Mouse (Mus musculus) G1E (cell line): ENCODE data around the gene Gm19668. TPM values are rescaled to one million over a fixed set of nuclear protein-coding genes. Genes with fewer than 3 reads are reported as not detected.

Experiments used
- ATAC-seq: 2 replicates; pipeline ENCODE4 v1.8.0; 2016; ENCODE audit warnings: mild to moderate bottlenecking; ENCODE audit not compliant: insufficient number of reproducible peaks, poor library complexity, low FRiP score, severe bottlenecking; ENCODE audit errors: extremely low read depth
- DNase-seq: peaks from one replicate; pipeline ENCODE4 v3.0.0; 2012; ENCODE audit warnings: low spot score
- H3K27me3 ChIP-seq: 2 replicates; pipeline ENCODE4 v1.6.1; 2012; ENCODE audit warnings: mild to moderate bottlenecking, low read length, inconsistent platforms; ENCODE audit not compliant: insufficient read depth
- H3K36me3 ChIP-seq: replicated peaks from 2 replicates; pipeline ENCODE3; 2012; ENCODE audit warnings: mild to moderate bottlenecking, inconsistent platforms
- H3K4me1 ChIP-seq: 2 replicates; pipeline ENCODE4 v1.6.1; 2012; ENCODE audit warnings: low read depth, low read length, inconsistent platforms, mixed read lengths; ENCODE audit not compliant: insufficient read depth
- H3K4me3 ChIP-seq: 2 replicates; pipeline ENCODE4 v1.5.1; 2012; ENCODE audit warnings: low read depth, mild to moderate bottlenecking, inconsistent platforms, low read length, moderate library complexity, mixed read lengths
- H3K9me3 ChIP-seq: replicated peaks from 2 replicates; pipeline ENCODE4 v1.6.1; 2012; ENCODE audit warnings: inconsistent platforms
- CTCF ChIP-seq: IDR thresholded peaks from 2 replicates; pipeline ENCODE4 v1.5.1; 2012; ENCODE audit warnings: low read depth, low read length, inconsistent platforms, mixed read lengths
- GATA1 ChIP-seq: IDR thresholded peaks from 2 replicates; pipeline ENCODE4 v1.6.1; 2012; ENCODE audit warnings: borderline replicate concordance, low read length, inconsistent platforms, mixed read lengths
- GATA2 ChIP-seq: IDR thresholded peaks from 2 replicates; pipeline ENCODE4 v1.6.1; 2012; ENCODE audit warnings: low read depth, low read length, inconsistent platforms, borderline replicate concordance
- POLR2AphosphoS5 ChIP-seq: IDR thresholded peaks from 2 replicates; pipeline ENCODE4 v1.6.1; 2012; ENCODE audit warnings: low read depth, low read length, inconsistent platforms; ENCODE audit not compliant: insufficient replicate concordance
- TAL1 ChIP-seq: conservative IDR thresholded peaks from 2 replicates; pipeline ENCODE4 v1.6.1; 2012; ENCODE audit warnings: low read depth, low read length, inconsistent platforms, mixed read lengths
- polyA plus RNA-seq: library from polyadenylated mRNA; stranded (reverse); fragments of >175 nt; gene quantifications from 2 replicates; pipeline ENCODE4 v1.2.3, GENCODE M21; 2012
- total RNA-seq, 2 experiments: library from RNA; stranded (forward) in 1 of 2; stranded (reverse) in 1 of 2; fragments of 200-1000 nt in 1 of 2; fragments of >200 nt in 1 of 2; fragmentation: Nextera tagmentation in 1 of 2; gene quantifications; 2 replicates each; pipeline ENCODE4 v1.2.3; 2014 to 2017

The Gm19668 gene
- total RNA-seq (2014; fragmentation: Nextera tagmentation) (not detected in 2 replicates), total RNA-seq (2017) (0.16 TPM in 1 of 2 replicates, not detected in the other), polyA plus RNA-seq (not detected in 2 replicates)

DNA sequence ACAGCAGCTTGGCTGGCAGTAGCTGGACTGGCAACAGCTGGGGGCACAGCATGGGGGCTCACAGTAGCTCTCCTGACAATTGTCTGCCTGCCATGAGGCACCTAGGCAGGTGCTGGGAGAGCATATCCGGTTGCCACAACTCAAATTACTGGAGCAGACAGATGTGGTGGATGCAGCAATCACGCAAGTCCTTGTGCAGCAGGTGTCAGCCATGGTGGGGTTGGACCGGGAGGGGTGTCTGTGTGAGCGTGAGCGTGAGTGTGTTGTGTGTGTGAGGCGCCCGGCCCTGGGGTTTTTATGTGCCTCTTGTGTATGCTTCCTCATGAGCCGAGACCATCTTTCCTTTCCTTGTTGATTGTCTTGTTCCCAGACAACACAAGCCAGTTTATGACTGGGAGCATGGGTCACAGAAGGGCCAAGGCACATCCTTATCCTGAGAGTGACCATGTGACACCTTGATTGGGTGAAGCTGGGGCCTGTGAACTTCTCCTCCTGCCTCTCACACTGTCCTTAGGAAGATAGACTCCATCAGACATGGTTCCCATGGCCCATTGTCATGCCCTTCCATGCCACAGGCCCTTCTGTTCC is at the start of gene Gm19668:
TSS of gene Gm19668 (minus strand) at position 213 of the 588 bp plus-strand sequence.
- DNase-seq (no peak), ATAC-seq (no peak)
- Histone ChIP-seq H3K4me1 (no peaks in the 10 kb centered on the region), H3K9me3 (no peaks in the 10 kb centered on the region), H3K4me3 (no peak within 1 kb of the TSS), H3K27me3 (peaks cover 11% of the 10 kb centered on the region; the same call in 1 of the 2 replicates), H3K36me3 (no peaks in the 10 kb centered on the region)
- TF ChIP-seq CTCF (no peak), TAL1 (no peak), GATA1 (no peak)

DNA sequence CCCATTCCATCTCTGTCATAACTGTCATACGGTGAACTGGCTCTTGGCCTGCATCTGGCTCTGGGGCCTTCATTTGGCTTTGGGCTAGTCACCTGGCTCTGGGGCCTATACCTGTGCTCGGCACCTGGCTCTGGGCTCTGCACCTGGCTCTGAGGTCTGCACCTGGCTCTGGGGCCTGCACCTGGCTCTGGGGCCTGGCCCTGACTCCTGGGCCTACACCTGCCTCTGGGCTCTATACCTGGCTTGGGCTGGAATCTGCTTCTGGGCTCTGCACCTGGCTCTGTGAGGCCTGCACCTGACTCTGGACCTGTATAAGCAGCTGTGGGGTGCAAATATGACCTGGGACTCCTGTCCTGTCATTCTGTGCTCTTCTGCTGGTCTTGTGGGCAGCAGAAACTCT is 48.6 kb upstream of the Gm19668 start:
- ATAC-seq, result no peak
- no peaks in the 10 kb centered on the region for H3K36me3 ChIP-seq

DNA sequence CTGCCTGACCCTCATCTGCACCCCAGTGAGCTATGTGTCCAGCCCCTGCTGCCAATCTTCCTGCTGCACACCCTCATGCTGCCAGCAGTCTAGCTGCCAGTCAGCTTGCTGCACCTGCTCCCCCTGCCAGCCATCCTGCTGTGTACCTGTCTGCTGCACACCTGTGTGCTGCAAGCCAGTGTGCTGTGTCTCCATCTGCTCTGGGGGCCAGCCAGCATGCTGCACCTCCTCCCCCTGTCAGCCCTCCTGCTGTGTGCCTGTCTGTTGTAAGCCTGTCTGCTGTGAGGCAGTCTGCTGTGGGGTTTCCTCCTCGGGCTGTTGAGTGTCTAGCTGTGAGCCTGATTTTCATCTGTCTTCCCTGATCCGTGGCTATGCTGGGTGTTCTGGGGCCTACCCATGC is 48.0 kb upstream of the Gm19668 start:
- DNase-seq, result no peak
- Histone ChIP-seq H3K9me3 (no peaks in the 10 kb centered on the region), H3K4me3 (no peak overlapping the region), H3K27me3 (peaks cover 2% of the 10 kb centered on the region; the same call in 1 of the 2 replicates), H3K36me3 (no peaks in the 10 kb centered on the region), H3K4me1 (no peaks in the 10 kb centered on the region)
- ATAC-seq, result no peak
- no peak for TF ChIP-seq GATA1
- TF ChIP-seq GATA2, result no peak
- no peak for TF ChIP-seq CTCF
- TF ChIP-seq TAL1, result no peak
- TF ChIP-seq POLR2AphosphoS5, result no peak

More for the DNA sequence above, 48.6 kb upstream of the Gm19668 start:
- DNase-seq, result no peak
- H3K4me3 ChIP-seq, result no peak overlapping the region
- no peaks in the 10 kb centered on the region for H3K9me3 ChIP-seq
- no peak for TF ChIP-seq GATA2
- no peak for TF ChIP-seq GATA1
- TF ChIP-seq CTCF, result no peak
- TF ChIP-seq POLR2AphosphoS5, result no peak
- TF ChIP-seq TAL1, result no peak
- peaks cover 2% of the 10 kb centered on the region; the same call in 1 of the 2 replicates for H3K27me3 ChIP-seq
- no peaks in the 10 kb centered on the region for H3K4me1 ChIP-seq

DNA sequence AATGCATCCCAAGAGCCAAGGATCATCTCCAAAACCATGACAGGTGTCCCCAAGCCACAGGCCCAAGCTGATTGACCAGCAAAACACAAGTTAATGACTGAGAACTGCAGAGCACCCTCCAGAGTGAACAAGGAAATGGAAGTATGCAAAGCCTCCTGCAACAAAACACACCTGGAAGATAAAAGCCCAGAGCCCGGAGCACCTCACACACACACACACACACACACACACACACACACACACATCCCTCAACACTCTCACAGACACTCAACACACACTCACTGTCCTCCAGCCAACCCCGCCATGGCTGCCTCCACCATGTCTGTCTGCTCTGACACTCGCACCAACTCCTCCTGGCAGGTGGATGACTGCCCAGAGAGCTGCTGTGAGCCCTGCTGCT is 47.6 kb upstream of the Gm19668 start, which contains the start of gene Gm36176:
TSS of gene Gm36176 (plus strand) at position 301 of the 400 bp plus-strand sequence.
- ATAC-seq (no peak), DNase-seq (no peak)
- H3K4me1 ChIP-seq, result no peaks in the 10 kb centered on the region
- no peak for TF ChIP-seq POLR2AphosphoS5
- TF ChIP-seq TAL1, result no peak
- TF ChIP-seq GATA1, result no peak
- no peak for TF ChIP-seq CTCF
- TF ChIP-seq GATA2, result no peak
- H3K27me3 ChIP-seq, result peaks cover 2% of the 10 kb centered on the region; the same call in 1 of the 2 replicates
- no peaks in the 10 kb centered on the region for H3K9me3 ChIP-seq
- no peak within 1 kb of the TSS for H3K4me3 ChIP-seq
- H3K36me3 ChIP-seq, result no peaks in the 10 kb centered on the region

DNA sequence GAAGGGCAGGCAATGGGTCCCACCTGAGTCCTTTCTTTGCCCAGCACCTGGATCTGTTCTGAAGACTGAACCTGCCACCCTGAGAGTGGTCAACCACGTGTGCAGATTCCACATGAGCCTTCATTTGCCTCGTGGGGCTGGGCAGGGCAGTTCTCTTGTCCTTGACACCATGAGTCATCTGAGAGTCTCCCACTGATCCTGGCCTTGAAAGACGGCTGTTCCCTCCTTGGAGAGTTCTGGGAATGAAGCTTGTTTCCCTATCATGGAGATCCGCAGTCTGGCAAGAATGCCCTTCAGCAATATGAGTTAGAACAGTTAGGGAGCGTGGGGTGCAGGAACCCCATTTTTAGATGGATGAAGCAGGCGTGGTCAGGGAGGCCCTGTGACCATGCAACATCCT is 40.1 kb upstream of the Gm19668 start:
- H3K9me3 ChIP-seq, result no peaks in the 10 kb centered on the region
- no peaks in the 10 kb centered on the region for H3K4me1 ChIP-seq
- H3K36me3 ChIP-seq, result no peaks in the 10 kb centered on the region
- no peaks in the 10 kb centered on the region for H3K27me3 ChIP-seq
- DNase-seq (no peak), ATAC-seq (no peak)
- TF ChIP-seq POLR2AphosphoS5 (no peak), CTCF (no peak), GATA1 (no peak), GATA2 (no peak), TAL1 (no peak)
- no peak overlapping the region for H3K4me3 ChIP-seq

DNA sequence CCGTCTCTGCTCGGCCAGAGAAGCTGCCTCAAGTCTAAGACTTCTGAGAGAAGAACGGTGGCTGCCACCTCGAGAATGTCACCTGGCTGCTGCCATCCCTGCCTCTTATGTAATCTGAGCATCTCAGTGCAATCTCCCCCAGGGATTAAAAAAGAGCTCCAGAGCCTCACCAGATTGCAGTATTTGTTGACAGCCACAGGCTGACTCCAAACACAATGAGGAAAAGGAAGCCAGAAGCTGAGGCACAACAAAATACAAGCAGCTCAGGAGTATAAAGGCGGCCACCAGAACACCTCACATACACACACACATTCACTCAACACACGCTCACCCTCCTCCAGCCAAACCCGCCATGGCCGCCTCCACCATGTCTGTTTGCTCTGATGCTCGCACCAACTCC is 36.7 kb upstream of the Gm19668 start, which contains the start of gene Krtap10-10:
TSS of gene Krtap10-10 (plus strand) at position 301 of the 400 bp plus-strand sequence.
- no peak for ATAC-seq
- H3K4me3 ChIP-seq, result no peak within 1 kb of the TSS
- no peaks in the 10 kb centered on the region for H3K27me3 ChIP-seq

More for the DNA sequence above, 36.7 kb upstream of the Gm19668 start, which contains the start of gene Krtap10-10:
- no peaks in the 10 kb centered on the region for H3K4me1 ChIP-seq
- DNase-seq, result no peak
- no peaks in the 10 kb centered on the region for H3K36me3 ChIP-seq
- TF ChIP-seq POLR2AphosphoS5 (no peak), GATA1 (no peak), GATA2 (no peak), CTCF (no peak), TAL1 (no peak)
- no peaks in the 10 kb centered on the region for H3K9me3 ChIP-seq
